Mouse (Mus musculus): ENCODE measurements around the gene Sema6c. TPM values are rescaled to one million over a fixed set of nuclear protein-coding genes. Genes with fewer than 3 reads are reported as not detected.
"Not testable (repeated sequence)": the region's sequence is repeated elsewhere in the genome, so short reads cannot be mapped to it uniquely, and the experiment has no call there.

Gene Sema6c
- 0.35 and 0.36 TPM in 2 replicates for polyA plus RNA-seq (2015; fragmentation: Nextera tagmentation; extraction: Ambion mirVana)

- peaks cover 32% of the 10 kb centered on the region for H3K4me1 ChIP-seq (replicated peaks)
- peaks cover 54% of the 10 kb centered on the region for H3K27me3 ChIP-seq
- H3K4me2 ChIP-seq = peak within 1 kb of the TSS; percentile 95
- peak within 1 kb of the TSS; percentile 67 for H3K9ac ChIP-seq
- ATAC-seq (ENCODE audit: low read depth) (peak; percentile 98), DNase-seq (peak; percentile 83)
- under 1% methylated on average over 66 of the region's 66 CpGs for WGBS (ENCODE audit: insufficient replicate concordance)
- no peak within 1 kb of the TSS for H3K27ac ChIP-seq
- H3K9me3 ChIP-seq (replicated peaks) = no peaks in the 10 kb centered on the region
- peak within 1 kb of the TSS; percentile 68 for H3K4me3 ChIP-seq (replicated peaks)
- no peaks in the 10 kb centered on the region for H3K36me3 ChIP-seq
Measured at GRCm38 (mm10) chr3:95159987-95160963, at the start of gene Sema6c. Sema6c (plus strand) TSS chr3:95160457.

- Histone ChIP-seq H3K4me3 (replicated peaks) (peak within 1 kb of the TSS; percentile 78), H3K4me2 (peak within 1 kb of the TSS; percentile 62), H3K9ac (peak within 1 kb of the TSS; percentile 84), H3K27me3 (no peaks in the 10 kb centered on the region), H3K4me1 (replicated peaks) (peaks cover 45% of the 10 kb centered on the region), H3K9me3 (replicated peaks) (no peaks in the 10 kb centered on the region), H3K27ac (peak within 1 kb of the TSS; percentile 92), H3K36me3 (peaks cover 18% of the 10 kb centered on the region)
- under 1% methylated on average over 54 of the region's 54 CpGs for WGBS (ENCODE audit: insufficient replicate concordance)
- ATAC-seq (ENCODE audit: low read depth) (peak; percentile 71), DNase-seq (peak; percentile 85)
Measured at GRCm38 (mm10) chr3:95110911-95111726, 49.1 kb upstream of the Sema6c start, which contains the start of gene Vps72. Vps72 (plus strand) TSS chr3:95111022.

- DNase-seq (no peak), ATAC-seq (ENCODE audit: low read depth) (no peak)
- H3K9ac ChIP-seq = peak overlapping the region; percentile 48; the same call in 1 of the 2 replicates
- no peaks in the 10 kb centered on the region for H3K9me3 ChIP-seq (replicated peaks)
- H3K4me2 ChIP-seq = 0 out of 2 replicates have a peak overlapping the region, but pooled peaks have one; percentile 48
- 0 out of 2 replicates have a peak overlapping the region, but pooled peaks have one; percentile 78 for H3K4me3 ChIP-seq (replicated peaks)
- H3K27ac ChIP-seq = no peak overlapping the region
- peaks cover 21% of the 10 kb centered on the region for H3K36me3 ChIP-seq
- WGBS (ENCODE audit: insufficient replicate concordance) = 90% methylated on average over 1 of the region's 1 CpGs
- H3K4me1 ChIP-seq (replicated peaks) = peaks cover 43% of the 10 kb centered on the region
- H3K27me3 ChIP-seq = no peaks in the 10 kb centered on the region
Measured at GRCm38 (mm10) chr3:95112760-95113159, 47.5 kb upstream of the Sema6c start.

- H3K27me3 ChIP-seq = no peaks in the 10 kb centered on the region
- H3K4me1 ChIP-seq (replicated peaks) = peaks cover 8% of the 10 kb centered on the region; the same call in 1 of the 2 replicates
- ATAC-seq (ENCODE audit: low read depth) = no peak
- no peak overlapping the region for H3K4me2 ChIP-seq
- peaks cover 69% of the 10 kb centered on the region for H3K36me3 ChIP-seq
- H3K27ac ChIP-seq = no peak overlapping the region
- no peak for DNase-seq
- 85% methylated on average over 2 of the region's 2 CpGs for WGBS (ENCODE audit: insufficient replicate concordance)
- no peaks in the 10 kb centered on the region for H3K9me3 ChIP-seq (replicated peaks)
- H3K4me3 ChIP-seq (replicated peaks) = no peak overlapping the region
- H3K9ac ChIP-seq = no peak overlapping the region
Measured at GRCm38 (mm10) chr3:95117751-95118150, 42.5 kb upstream of the Sema6c start.

- Histone ChIP-seq H3K4me2 (no peak overlapping the region), H3K9ac (no peak overlapping the region), H3K9me3 (replicated peaks) (no peaks in the 10 kb centered on the region), H3K27me3 (no peaks in the 10 kb centered on the region), H3K4me1 (replicated peaks) (0 out of 2 replicates have a peak, but pooled peaks cover 5% of the 10 kb centered on the region), H3K27ac (peak overlapping the region; percentile 56; the same call in 1 of the 2 replicates), H3K4me3 (replicated peaks) (no peak overlapping the region), H3K36me3 (peaks cover 54% of the 10 kb centered on the region)
- 51% methylated on average over 6 of the region's 6 CpGs for WGBS (ENCODE audit: insufficient replicate concordance)
- DNase-seq = no peak
- no peak for ATAC-seq (ENCODE audit: low read depth)
Measured at GRCm38 (mm10) chr3:95121580-95121979, 38.7 kb upstream of the Sema6c start.

GRCm38 (mm10) chr3:95124246-95124645 is 36.0 kb upstream of the Sema6c start, which contains the start of gene Tmod4:
Tmod4 (plus strand) TSS chr3:95124476.
- Histone ChIP-seq H3K9ac (no peak within 1 kb of the TSS), H3K9me3 (replicated peaks) (no peaks in the 10 kb centered on the region), H3K4me1 (replicated peaks) (0 out of 2 replicates have a peak, but pooled peaks cover 5% of the 10 kb centered on the region), H3K36me3 (peaks cover 42% of the 10 kb centered on the region), H3K27me3 (no peaks in the 10 kb centered on the region), H3K4me3 (replicated peaks) (no peak within 1 kb of the TSS), H3K27ac (no peak within 1 kb of the TSS), H3K4me2 (no peak within 1 kb of the TSS)
- WGBS (ENCODE audit: insufficient replicate concordance) = 57% methylated on average over 6 of the region's 6 CpGs
- ATAC-seq (ENCODE audit: low read depth) (no peak), DNase-seq (no peak)

GRCm38 (mm10) chr3:95124972-95125371 is 35.3 kb upstream of the Sema6c start:
- Histone ChIP-seq H3K4me1 (replicated peaks) (0 out of 2 replicates have a peak, but pooled peaks cover 5% of the 10 kb centered on the region), H3K4me3 (replicated peaks) (no peak overlapping the region), H3K27me3 (no peaks in the 10 kb centered on the region), H3K9me3 (replicated peaks) (no peaks in the 10 kb centered on the region), H3K9ac (no peak overlapping the region), H3K36me3 (peaks cover 42% of the 10 kb centered on the region), H3K4me2 (no peak overlapping the region), H3K27ac (no peak overlapping the region)
- no peak for DNase-seq
- 54% methylated on average over 5 of the region's 5 CpGs for WGBS (ENCODE audit: insufficient replicate concordance)
- ATAC-seq (ENCODE audit: low read depth) = no peak

- Histone ChIP-seq H3K4me3 (replicated peaks) (no peak overlapping the region), H3K27ac (no peak overlapping the region), H3K4me1 (replicated peaks) (peaks cover 13% of the 10 kb centered on the region), H3K9ac (no peak overlapping the region), H3K9me3 (replicated peaks) (no peaks in the 10 kb centered on the region), H3K4me2 (no peak overlapping the region), H3K27me3 (no peaks in the 10 kb centered on the region), H3K36me3 (peaks cover 19% of the 10 kb centered on the region)
- 74% methylated on average over 6 of the region's 6 CpGs for WGBS (ENCODE audit: insufficient replicate concordance)
- no peak for ATAC-seq (ENCODE audit: low read depth)
- DNase-seq = no peak
Measured at GRCm38 (mm10) chr3:95129226-95129651, 31.0 kb upstream of the Sema6c start.

GRCm38 (mm10) chr3:95130081-95130480 is 30.2 kb upstream of the Sema6c start:
- Histone ChIP-seq H3K4me1 (replicated peaks) (peaks cover 12% of the 10 kb centered on the region), H3K9me3 (replicated peaks) (no peaks in the 10 kb centered on the region), H3K4me3 (replicated peaks) (no peak overlapping the region), H3K27ac (no peak overlapping the region), H3K36me3 (peaks cover 19% of the 10 kb centered on the region), H3K4me2 (no peak overlapping the region), H3K9ac (no peak overlapping the region), H3K27me3 (no peaks in the 10 kb centered on the region)
- ATAC-seq (ENCODE audit: low read depth) (no peak), DNase-seq (no peak)
- 85% methylated on average over 5 of the region's 5 CpGs for WGBS (ENCODE audit: insufficient replicate concordance)

- H3K27ac ChIP-seq; H3K9me3 ChIP-seq (replicated peaks); H3K4me2 ChIP-seq; ATAC-seq (ENCODE audit: low read depth); H3K9ac ChIP-seq; H3K27me3 ChIP-seq; DNase-seq: not testable (repeated sequence)
- peak overlapping the region; percentile 81 for H3K4me3 ChIP-seq (replicated peaks)
- H3K36me3 ChIP-seq = peaks cover 19% of the 10 kb centered on the region
- H3K4me1 ChIP-seq (replicated peaks) = peaks cover 30% of the 10 kb centered on the region
- WGBS (ENCODE audit: insufficient replicate concordance) = 81% methylated on average over 2 of the region's 2 CpGs
Measured at GRCm38 (mm10) chr3:95132389-95132788, 27.9 kb upstream of the Sema6c start.
